Mouse (Mus musculus): Measurements from ENCODE around the gene Klf12. TPM values are rescaled to one million over a fixed set of nuclear protein-coding genes. Genes with fewer than 3 reads are reported as not detected.
"Not testable (repeated sequence)": the region's sequence is repeated elsewhere in the genome, so short reads cannot be mapped to it uniquely, and the experiment has no call there.

Klf12 gene
- polyA plus RNA-seq, 1 experiment from 2014 or later, result 45.1 TPM

- WGBS, result 18% methylated on average over 7 of the region's 7 CpGs
- Histone ChIP-seq H3K4me2 (replicated peaks) (no peak overlapping the region), H3K36me3 (0 out of 2 replicates have a peak, but pooled peaks cover 1% of the 10 kb centered on the region), H3K4me1 (no peaks in the 10 kb centered on the region), H3K4me3 (no peak overlapping the region), H3K27me3 (no peaks in the 10 kb centered on the region), H3K27ac (replicated peaks) (no peak overlapping the region), H3K9ac (replicated peaks) (no peak overlapping the region), H3K9me3 (no peaks in the 10 kb centered on the region)
- ATAC-seq (replicated peaks), result peak; percentile 88
Observed at GRCm38 (mm10) chr14:99894708-99895383, 389.6 kb downstream of the Klf12 start.

GRCm38 (mm10) chr14:99894062-99894461, 390.4 kb downstream of the Klf12 start:
- no peak for ATAC-seq (replicated peaks)
- H3K9ac ChIP-seq (replicated peaks), result no peak overlapping the region
- H3K4me3 ChIP-seq, result no peak overlapping the region
- no peak overlapping the region for H3K4me2 ChIP-seq (replicated peaks)
- no peaks in the 10 kb centered on the region for H3K27me3 ChIP-seq
- WGBS, result 65% methylated on average over 14 of the region's 14 CpGs
- H3K36me3 ChIP-seq, result no peaks in the 10 kb centered on the region
- H3K27ac ChIP-seq (replicated peaks), result no peak overlapping the region
- no peaks in the 10 kb centered on the region for H3K4me1 ChIP-seq
- no peaks in the 10 kb centered on the region for H3K9me3 ChIP-seq

- Histone ChIP-seq H3K27me3 (no peaks in the 10 kb centered on the region), H3K9ac (replicated peaks) (no peak overlapping the region), H3K4me3 (no peak overlapping the region), H3K4me1 (no peaks in the 10 kb centered on the region), H3K36me3 (no peaks in the 10 kb centered on the region), H3K9me3 (no peaks in the 10 kb centered on the region), H3K4me2 (replicated peaks) (no peak overlapping the region), H3K27ac (replicated peaks) (no peak overlapping the region)
- ATAC-seq (replicated peaks), result no peak
- 78% methylated on average over 2 of the region's 2 CpGs for WGBS
Observed at GRCm38 (mm10) chr14:99886503-99886902, 398.0 kb downstream of the Klf12 start.

GRCm38 (mm10) chr14:99885562-99885961, 398.9 kb downstream of the Klf12 start:
- 89% methylated on average over 2 of the region's 2 CpGs for WGBS
- no peak overlapping the region for H3K4me3 ChIP-seq
- H3K4me1 ChIP-seq, result no peaks in the 10 kb centered on the region
- no peaks in the 10 kb centered on the region for H3K9me3 ChIP-seq
- H3K36me3 ChIP-seq, result no peaks in the 10 kb centered on the region
- ATAC-seq (replicated peaks), result no peak
- H3K9ac ChIP-seq (replicated peaks), result no peak overlapping the region
- no peaks in the 10 kb centered on the region for H3K27me3 ChIP-seq
- no peak overlapping the region for H3K4me2 ChIP-seq (replicated peaks)
- H3K27ac ChIP-seq (replicated peaks), result no peak overlapping the region

- no peaks in the 10 kb centered on the region for H3K27me3 ChIP-seq
- ATAC-seq (replicated peaks), result no peak
- 48% methylated on average over 4 of the region's 4 CpGs for WGBS
- no peaks in the 10 kb centered on the region for H3K36me3 ChIP-seq
- H3K27ac ChIP-seq (replicated peaks), result no peak overlapping the region
- H3K9ac ChIP-seq (replicated peaks), result no peak overlapping the region
- H3K9me3 ChIP-seq, result no peaks in the 10 kb centered on the region
- no peaks in the 10 kb centered on the region for H3K4me1 ChIP-seq
- H3K4me3 ChIP-seq, result no peak overlapping the region
- no peak overlapping the region for H3K4me2 ChIP-seq (replicated peaks)
Observed at GRCm38 (mm10) chr14:99885128-99885527, 399.4 kb downstream of the Klf12 start.

GRCm38 (mm10) chr14:99876791-99877578, 407.5 kb downstream of the Klf12 start:
- Histone ChIP-seq H3K4me1 (no peaks in the 10 kb centered on the region), H3K4me2 (replicated peaks) (no peak overlapping the region), H3K4me3 (no peak overlapping the region), H3K36me3 (peaks cover 11% of the 10 kb centered on the region), H3K9me3 (no peaks in the 10 kb centered on the region), H3K9ac (replicated peaks) (no peak overlapping the region), H3K27ac (replicated peaks) (no peak overlapping the region), H3K27me3 (no peaks in the 10 kb centered on the region)
- WGBS, result 84% methylated on average over 5 of the region's 5 CpGs
- no peak for ATAC-seq (replicated peaks)

- Histone ChIP-seq H3K27ac (replicated peaks) (no peak overlapping the region), H3K4me1 (0 out of 2 replicates have a peak, but pooled peaks cover 4% of the 10 kb centered on the region), H3K27me3 (no peaks in the 10 kb centered on the region), H3K4me2 (replicated peaks) (no peak overlapping the region), H3K36me3 (peaks cover 11% of the 10 kb centered on the region), H3K9ac (replicated peaks) (no peak overlapping the region), H3K9me3 (no peaks in the 10 kb centered on the region), H3K4me3 (no peak overlapping the region)
- 94% methylated on average over 5 of the region's 5 CpGs for WGBS
- ATAC-seq (replicated peaks), result no peak
Observed at GRCm38 (mm10) chr14:99873725-99874124, 410.8 kb downstream of the Klf12 start.

GRCm38 (mm10) chr14:99856158-99857011, 428.1 kb downstream of the Klf12 start:
- Histone ChIP-seq H3K4me1 (no peaks in the 10 kb centered on the region), H3K27me3 (no peaks in the 10 kb centered on the region), H3K27ac (replicated peaks) (no peak overlapping the region), H3K9me3 (no peaks in the 10 kb centered on the region), H3K9ac (replicated peaks) (no peak overlapping the region), H3K4me2 (replicated peaks) (no peak overlapping the region), H3K36me3 (no peaks in the 10 kb centered on the region), H3K4me3 (no peak overlapping the region)
- ATAC-seq (replicated peaks), result no peak
- WGBS, result 86% methylated on average over 14 of the region's 14 CpGs

- H3K9me3 ChIP-seq; H3K27me3 ChIP-seq; H3K4me2 ChIP-seq (replicated peaks); H3K4me3 ChIP-seq; H3K27ac ChIP-seq (replicated peaks); H3K9ac ChIP-seq (replicated peaks); ATAC-seq (replicated peaks); H3K4me1 ChIP-seq; H3K36me3 ChIP-seq: not testable (repeated sequence)
Observed at GRCm38 (mm10) chr14:99854467-99854807, 430.0 kb downstream of the Klf12 start.

GRCm38 (mm10) chr14:99853769-99854466, 430.6 kb downstream of the Klf12 start:
- H3K27ac ChIP-seq (replicated peaks); H3K4me1 ChIP-seq; ATAC-seq (replicated peaks); H3K4me2 ChIP-seq (replicated peaks); H3K9me3 ChIP-seq; H3K36me3 ChIP-seq; H3K4me3 ChIP-seq; H3K27me3 ChIP-seq; H3K9ac ChIP-seq (replicated peaks): not testable (repeated sequence)
- WGBS, result 97% methylated on average over 4 of the region's 4 CpGs

GRCm38 (mm10) chr14:99850350-99850749, 434.1 kb downstream of the Klf12 start:
- Histone ChIP-seq H3K9me3 (no peaks in the 10 kb centered on the region), H3K4me3 (no peak overlapping the region), H3K36me3 (no peaks in the 10 kb centered on the region), H3K4me2 (replicated peaks) (no peak overlapping the region), H3K27ac (replicated peaks) (no peak overlapping the region), H3K9ac (replicated peaks) (no peak overlapping the region), H3K4me1 (no peaks in the 10 kb centered on the region), H3K27me3 (no peaks in the 10 kb centered on the region)
- 87% methylated on average over 10 of the region's 10 CpGs for WGBS
- ATAC-seq (replicated peaks), result no peak

- H3K9ac ChIP-seq (replicated peaks), result no peak overlapping the region
- WGBS, result 91% methylated on average over 2 of the region's 2 CpGs
- no peak overlapping the region for H3K4me3 ChIP-seq
- H3K27me3 ChIP-seq, result no peaks in the 10 kb centered on the region
- H3K27ac ChIP-seq (replicated peaks), result no peak overlapping the region
- H3K4me1 ChIP-seq, result no peaks in the 10 kb centered on the region
- ATAC-seq (replicated peaks), result no peak
- H3K4me2 ChIP-seq (replicated peaks), result no peak overlapping the region
- no peaks in the 10 kb centered on the region for H3K9me3 ChIP-seq
- no peaks in the 10 kb centered on the region for H3K36me3 ChIP-seq
Observed at GRCm38 (mm10) chr14:99847502-99847901, 437.0 kb downstream of the Klf12 start.

Measured in forebrain, embryonic 15.5 days (tissue).